Comparison of ENCODE assay signal across 8 mouse cellular contexts in the genomic region with DNA sequence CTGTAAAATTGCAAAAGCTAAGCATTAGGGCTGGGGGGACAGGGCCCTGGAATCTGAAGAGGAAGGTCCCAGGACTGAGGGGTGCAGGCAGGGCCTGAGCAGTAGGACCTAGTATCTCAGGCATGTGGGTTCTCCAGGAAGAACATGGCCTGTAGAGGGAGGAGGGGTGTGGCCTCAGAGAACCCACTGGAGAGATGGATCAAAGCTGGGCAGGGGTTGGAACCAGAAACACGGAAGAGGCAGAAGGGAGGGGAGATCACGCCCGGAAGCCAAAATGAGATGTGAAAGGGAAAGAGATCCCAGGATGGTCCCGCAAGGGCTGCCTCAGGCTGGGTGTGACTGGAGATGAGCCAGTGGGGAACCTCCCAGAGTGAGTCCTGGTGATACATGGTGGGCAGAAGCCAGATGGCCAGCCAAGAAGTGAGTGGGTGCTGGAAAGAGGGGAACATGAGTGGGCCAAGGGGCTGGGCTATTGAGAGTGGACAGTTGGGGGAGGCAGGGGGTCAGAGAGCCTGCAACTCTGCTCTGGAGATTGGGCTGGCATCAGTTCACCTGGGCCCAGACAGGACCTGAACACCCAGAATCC.
DNase-seq lines count a peak whose midpoint lies in the region; ATAC-seq and TF ChIP-seq lines count a peak whose summit lies in the region.

No protein-coding gene starts in this region.

- H3K27ac ChIP-seq in gastrocnemius, adult 2 months, result peak overlapping the region; percentile 51
- H3K27ac ChIP-seq in thymus, adult 2 months (ENCODE audit: control insufficient read depth, insufficient read depth, low read length), result peak overlapping the region; percentile 98
- peak overlapping the region; percentile 71; the same call in 1 of the 2 replicates for H3K27ac ChIP-seq in liver, embryonic 11.5 days (ENCODE audit: low read depth, low read length)

- peak; percentile 49; the same call in 1 of the 2 replicates for TF ChIP-seq POLR2A in thymus, adult 2 months (IDR thresholded peaks at IDR 0.05; ENCODE audit: control insufficient read depth, extremely low read depth, insufficient read depth, low read length, poor library complexity)

- peak overlapping the region; percentile 44 for H3K4me2 ChIP-seq in liver, embryonic 11.5 days

- H3K4me3 ChIP-seq in gastrocnemius, adult 2 months, result no peak overlapping the region
- H3K4me3 ChIP-seq in thymus, adult 2 months (ENCODE audit: control insufficient read depth, insufficient read depth, low read length), result peak overlapping the region; percentile 28
- no peak overlapping the region for H3K4me3 ChIP-seq in liver, embryonic 11.5 days (ENCODE audit: low read depth, low read length)

- intact Hi-C loops in gastrocnemius, adult 2 months (cut with DNase I), result no loop called here
- intact Hi-C loops in gastrocnemius, postnatal 14 days (cut with DNase I; ENCODE audit: low total_unique reads), result no loop called here

- no peaks in the 10 kb centered on the region for H3K9me3 ChIP-seq in liver, embryonic 11.5 days (ENCODE audit: control insufficient read depth, low read length)

- H3K27me3 ChIP-seq in thymus, adult 2 months (ENCODE audit: control insufficient read depth, insufficient read depth, low read length), result no peaks in the 10 kb centered on the region
- no peaks in the 10 kb centered on the region for H3K27me3 ChIP-seq in liver, embryonic 11.5 days (replicated peaks; ENCODE audit: control insufficient read depth, insufficient read depth, low read length)

- peaks cover 86% of the 10 kb centered on the region for H3K4me1 ChIP-seq in thymus, adult 2 months (replicated peaks; ENCODE audit: control insufficient read depth, insufficient read depth, low read length)
- H3K4me1 ChIP-seq in liver, embryonic 11.5 days (replicated peaks; ENCODE audit: control insufficient read depth, insufficient read depth, low read length), result peaks cover 80% of the 10 kb centered on the region

- peak; percentile 24; the same call in 1 of the 2 replicates for ATAC-seq in liver, embryonic 11.5 days (replicated peaks; ENCODE audit: low FRiP score)

- no peaks in the 10 kb centered on the region for H3K36me3 ChIP-seq in thymus, adult 2 months (ENCODE audit: control insufficient read depth, insufficient read depth, low read length)
- no peaks in the 10 kb centered on the region; the same call in 1 of the 2 replicates for H3K36me3 ChIP-seq in liver, embryonic 11.5 days (ENCODE audit: control insufficient read depth, insufficient read depth, low read length)

- 13% methylated on average over 4 of the region's 4 CpGs for WGBS in thymus, adult 2 months
- 37% methylated on average over 4 of the region's 4 CpGs for WGBS in liver, embryonic 11.5 days

- DNase-seq in gastrocnemius, adult 2 months, result peak; percentile 39
- no peak for DNase-seq in gastrocnemius, postnatal 14 days
- DNase-seq in thymus, adult 2 months, result peak; percentile 65
- DNase-seq in thymus, postnatal 25 days, result no peak
- DNase-seq in liver, embryonic 11.5 days (ENCODE audit: low spot score), result no peak
- DNase-seq in urinary bladder, adult 18-20 months (ENCODE audit: low spot score in 2 of 2), result no peak
- no peak for DNase-seq in retina, embryonic 14.5 days (ENCODE audit: low spot score)
- no peak for DNase-seq in gastrocnemius, adult 18-20 months (ENCODE audit: low spot score)

- peak; percentile 33; the same call in 1 of the 2 replicates for TF ChIP-seq CTCF in gastrocnemius, adult 2 months (IDR thresholded peaks at IDR 0.05)
- no peak for TF ChIP-seq CTCF in thymus, adult 2 months (IDR thresholded peaks at IDR 0.05; ENCODE audit: borderline replicate concordance, control insufficient read depth, extremely low read depth, insufficient read depth, low read length, poor library complexity)

- no peak overlapping the region for H3K9ac ChIP-seq in liver, embryonic 11.5 days (ENCODE audit: low read depth, low read length)

Comparison
In these comparisons a context has a peak if more than half of its experiments do, and no peak if none do; other contexts are left out.
1. DNase-seq: peak in gastrocnemius, adult 2 months (single experiment) and thymus, adult 2 months (single experiment); none in gastrocnemius, postnatal 14 days (single experiment), thymus, postnatal 25 days (single experiment), liver, embryonic 11.5 days (single experiment), urinary bladder, adult 18-20 months (0 of 2), retina, embryonic 14.5 days (single experiment) and gastrocnemius, adult 18-20 months (single experiment).
2. Peak in every context shown above with its lines, with median percentiles within 50 percentile points of each other: H3K27ac ChIP-seq.